Mouse (Mus musculus): ENCODE results near the gene Shroom3. TPM values are rescaled to one million over a fixed set of nuclear protein-coding genes. Genes with fewer than 3 reads are reported as not detected.
A peak's percentile ranks its signal among the peaks of the same experiment; 100 is the strongest.

Shroom3 gene
- polyA plus RNA-seq, 1 experiment, result 4.4 TPM

GRCm38 (mm10) chr5:92896725-92897280 is 213.6 kb downstream of the Shroom3 start:
- WGBS, result 90% methylated on average over 1 of the region's 1 CpGs
- TF ChIP-seq CTCF (IDR thresholded peaks at IDR 0.05; ENCODE audit: borderline replicate concordance, insufficient read depth, low read depth, low read length) (no peak), POLR2A (IDR thresholded peaks at IDR 0.05; ENCODE audit: borderline replicate concordance, insufficient read depth, low read length) (no peak)
- no peak overlapping the region for H3K4me3 ChIP-seq (replicated peaks; ENCODE audit: insufficient read depth, low read depth, low read length)

GRCm38 (mm10) chr5:92897766-92898745 is 214.8 kb downstream of the Shroom3 start:
- H3K27ac ChIP-seq (ENCODE audit: insufficient read depth, low read length), result no peak overlapping the region
- H3K4me1 ChIP-seq (ENCODE audit: control insufficient read depth, insufficient read depth, low read length), result 0 out of 2 replicates have a peak, but pooled peaks cover 2% of the 10 kb centered on the region
- WGBS, result 1% methylated on average over 94 of the region's 96 CpGs
- H3K4me3 ChIP-seq (replicated peaks; ENCODE audit: insufficient read depth, low read depth, low read length), result peak overlapping the region; percentile 60
- peak; percentile 64 to 65 for DNase-seq
- no peak for TF ChIP-seq CTCF (IDR thresholded peaks at IDR 0.05; ENCODE audit: borderline replicate concordance, insufficient read depth, low read depth, low read length)
- no peak for TF ChIP-seq POLR2A (IDR thresholded peaks at IDR 0.05; ENCODE audit: borderline replicate concordance, insufficient read depth, low read length)
- H3K27me3 ChIP-seq (ENCODE audit: control insufficient read depth, insufficient read depth, low read length), result no peaks in the 10 kb centered on the region

More at GRCm38 (mm10) chr5:92896725-92897280, 213.6 kb downstream of the Shroom3 start:
- 0 out of 2 replicates have a peak, but pooled peaks cover 2% of the 10 kb centered on the region for H3K4me1 ChIP-seq (ENCODE audit: control insufficient read depth, insufficient read depth, low read length)
- DNase-seq, result no peak
- no peaks in the 10 kb centered on the region for H3K27me3 ChIP-seq (ENCODE audit: control insufficient read depth, insufficient read depth, low read length)
- no peak overlapping the region for H3K27ac ChIP-seq (ENCODE audit: insufficient read depth, low read length)

GRCm38 (mm10) chr5:92900470-92900869 is 217.2 kb downstream of the Shroom3 start:
- no peak for TF ChIP-seq POLR2A (IDR thresholded peaks at IDR 0.05; ENCODE audit: borderline replicate concordance, insufficient read depth, low read length)
- WGBS, result 73% methylated on average over 5 of the region's 5 CpGs
- Histone ChIP-seq H3K4me1 (ENCODE audit: control insufficient read depth, insufficient read depth, low read length) (0 out of 2 replicates have a peak, but pooled peaks cover 2% of the 10 kb centered on the region), H3K27me3 (ENCODE audit: control insufficient read depth, insufficient read depth, low read length) (no peaks in the 10 kb centered on the region), H3K27ac (ENCODE audit: insufficient read depth, low read length) (no peak overlapping the region), H3K4me3 (replicated peaks; ENCODE audit: insufficient read depth, low read depth, low read length) (no peak overlapping the region)
- no peak for DNase-seq

- no peak overlapping the region for H3K4me3 ChIP-seq (replicated peaks; ENCODE audit: insufficient read depth, low read depth, low read length)
- TF ChIP-seq CTCF (IDR thresholded peaks at IDR 0.05; ENCODE audit: borderline replicate concordance, insufficient read depth, low read depth, low read length), result no peak
- TF ChIP-seq POLR2A (IDR thresholded peaks at IDR 0.05; ENCODE audit: borderline replicate concordance, insufficient read depth, low read length), result no peak
- no peak for DNase-seq
- no peaks in the 10 kb centered on the region for H3K27me3 ChIP-seq (ENCODE audit: control insufficient read depth, insufficient read depth, low read length)
- 0 out of 2 replicates have a peak, but pooled peaks cover 2% of the 10 kb centered on the region for H3K4me1 ChIP-seq (ENCODE audit: control insufficient read depth, insufficient read depth, low read length)
- 76% methylated on average over 7 of the region's 7 CpGs for WGBS
- H3K27ac ChIP-seq (ENCODE audit: insufficient read depth, low read length), result no peak overlapping the region
Observed at GRCm38 (mm10) chr5:92901870-92902269, 218.6 kb downstream of the Shroom3 start.

- Histone ChIP-seq H3K27ac (ENCODE audit: insufficient read depth, low read length) (no peak overlapping the region), H3K4me1 (ENCODE audit: control insufficient read depth, insufficient read depth, low read length) (no peaks in the 10 kb centered on the region), H3K4me3 (replicated peaks; ENCODE audit: insufficient read depth, low read depth, low read length) (no peak overlapping the region), H3K27me3 (ENCODE audit: control insufficient read depth, insufficient read depth, low read length) (no peaks in the 10 kb centered on the region)
- no peak for DNase-seq
- no peak for TF ChIP-seq POLR2A (IDR thresholded peaks at IDR 0.05; ENCODE audit: borderline replicate concordance, insufficient read depth, low read length)
- no peak for TF ChIP-seq CTCF (IDR thresholded peaks at IDR 0.05; ENCODE audit: borderline replicate concordance, insufficient read depth, low read depth, low read length)
- WGBS, result 61% methylated on average over 9 of the region's 9 CpGs
Observed at GRCm38 (mm10) chr5:92905146-92905545, 221.9 kb downstream of the Shroom3 start.

- TF ChIP-seq POLR2A (IDR thresholded peaks at IDR 0.05; ENCODE audit: borderline replicate concordance, insufficient read depth, low read length) (no peak), CTCF (IDR thresholded peaks at IDR 0.05; ENCODE audit: borderline replicate concordance, insufficient read depth, low read depth, low read length) (no peak)
- Histone ChIP-seq H3K4me3 (replicated peaks; ENCODE audit: insufficient read depth, low read depth, low read length) (no peak overlapping the region), H3K27me3 (ENCODE audit: control insufficient read depth, insufficient read depth, low read length) (no peaks in the 10 kb centered on the region), H3K4me1 (ENCODE audit: control insufficient read depth, insufficient read depth, low read length) (no peaks in the 10 kb centered on the region), H3K27ac (ENCODE audit: insufficient read depth, low read length) (no peak overlapping the region)
- WGBS, result 40% methylated on average over 8 of the region's 8 CpGs
- no peak for DNase-seq
Observed at GRCm38 (mm10) chr5:92905594-92906008, 222.4 kb downstream of the Shroom3 start.

GRCm38 (mm10) chr5:92908227-92908626 is 225.0 kb downstream of the Shroom3 start:
- WGBS, result 84% methylated on average over 4 of the region's 4 CpGs
- H3K4me1 ChIP-seq (ENCODE audit: control insufficient read depth, insufficient read depth, low read length), result no peaks in the 10 kb centered on the region
- no peak for DNase-seq
- H3K27me3 ChIP-seq (ENCODE audit: control insufficient read depth, insufficient read depth, low read length), result no peaks in the 10 kb centered on the region
- H3K4me3 ChIP-seq (replicated peaks; ENCODE audit: insufficient read depth, low read depth, low read length), result no peak overlapping the region
- no peak for TF ChIP-seq POLR2A (IDR thresholded peaks at IDR 0.05; ENCODE audit: borderline replicate concordance, insufficient read depth, low read length)
- no peak for TF ChIP-seq CTCF (IDR thresholded peaks at IDR 0.05; ENCODE audit: borderline replicate concordance, insufficient read depth, low read depth, low read length)
- H3K27ac ChIP-seq (ENCODE audit: insufficient read depth, low read length), result no peak overlapping the region

All from cerebellum, adult 2 months (tissue).